Mouse (Mus musculus) C2C12 (cell line): ENCODE measurements around the gene Garem2.
"Not testable (repeated sequence)": the region's sequence is repeated elsewhere in the genome, so short reads cannot be mapped to it uniquely, and the experiment has no call there.

ENCODE experiments used
- CTCF ChIP-seq: IDR thresholded peaks from one replicate; pipeline ENCODE4 v1.5.1; 2011; ENCODE audit not compliant: control insufficient read depth, insufficient read depth, insufficient read length
- MAX ChIP-seq: IDR thresholded peaks from one replicate; pipeline ENCODE4 v1.6.1; 2011; ENCODE audit warnings: mild to moderate bottlenecking, control low read depth
- MYOG ChIP-seq: IDR thresholded peaks from one replicate; pipeline ENCODE4 v1.6.1; 2011; ENCODE audit not compliant: control insufficient read depth, insufficient read length; ENCODE audit errors: extremely low read depth

- not testable (repeated sequence) for TF ChIP-seq CTCF, MYOG, MAX
These were observed 45.4 kb upstream of the Garem2 start for GRCm38 (mm10) chr5:30059607-30060006.
